Mouse (Mus musculus) hindbrain, embryonic 16.5 days (tissue): ENCODE results near the gene Olfr697. TPM values are rescaled to one million over a fixed set of nuclear protein-coding genes. Genes with fewer than 3 reads are reported as not detected.
"Not testable (repeated sequence)": the region's sequence is repeated elsewhere in the genome, so short reads cannot be mapped to it uniquely, and the experiment has no call there.

Experiments
- ATAC-seq: fragments of 200-750 bp; cut with Nextera tagmentation; 2 replicates; pipeline ENCODE4 v1.8.0; 2017; ENCODE audit warnings: moderate TSS enrichment, moderate library complexity
- H3K27ac ChIP-seq: fragments of 300-500 bp; sonication (generic); 2 replicates; pipeline ENCODE4 v1.5.1; 2014; ENCODE audit warnings: low read depth, mild to moderate bottlenecking, control low read depth, low read length, moderate library complexity
- H3K27me3 ChIP-seq: fragments of 300-500 bp; sonication (generic); replicated peaks from 2 replicates; pipeline ENCODE4 v1.6.1; 2014; ENCODE audit warnings: low read length; ENCODE audit not compliant: control insufficient read depth, insufficient read depth
- H3K36me3 ChIP-seq: fragments of 300-500 bp; sonication (generic); 2 replicates; pipeline ENCODE4 v1.6.1; 2014; ENCODE audit warnings: mild to moderate bottlenecking, low read length, moderate library complexity, mixed read lengths; ENCODE audit not compliant: control insufficient read depth, insufficient read depth
- H3K4me1 ChIP-seq: fragments of 300-500 bp; sonication (generic); 2 replicates; pipeline ENCODE4 v1.6.1; 2014; ENCODE audit warnings: low read depth, low read length; ENCODE audit not compliant: control insufficient read depth, insufficient read depth
- H3K4me2 ChIP-seq: fragments of 300-500 bp; sonication (generic); 2 replicates; pipeline ENCODE4 v1.6.1; 2014; ENCODE audit warnings: mild to moderate bottlenecking, low read length, control low read depth, moderate library complexity
- H3K4me3 ChIP-seq: fragments of 300-500 bp; sonication (generic); 2 replicates; pipeline ENCODE4 v1.5.1; 2014; ENCODE audit warnings: mild to moderate bottlenecking, low read length, control low read depth, moderate library complexity
- H3K9ac ChIP-seq: fragments of 300-500 bp; sonication (generic); 2 replicates; pipeline ENCODE4 v1.6.1; 2014; ENCODE audit warnings: low read depth, mild to moderate bottlenecking, control low read depth, low read length, moderate library complexity
- H3K9me3 ChIP-seq: fragments of 300-500 bp; sonication (generic); 2 replicates; pipeline ENCODE4 v1.6.1; 2014; ENCODE audit warnings: mild to moderate bottlenecking, low read length, moderate library complexity; ENCODE audit not compliant: control insufficient read depth
- WGBS: fragments of 180-500 bp; shearing (Covaris S2); extraction: QIAGEN DNeasy Blood & Tissue Kit; methylation state at CpG from one replicate; pipeline ENCODE4 v1.1.7; 2014; 5-methylcytosine and 5-hydroxymethylcytosine counted together
- polyA plus RNA-seq: library from polyadenylated mRNA; unstranded; fragments of >200 nt; fragmentation: Nextera tagmentation; extraction: Ambion mirVana; gene quantifications from 2 replicates; pipeline ENCODE4 v1.2.1, GENCODE M21; 2015

Gene Olfr697
- polyA plus RNA-seq, 1 experiment from 2014 or later: not detected

- 91% methylated on average over 6 of the region's 6 CpGs for WGBS
- Histone ChIP-seq H3K4me1 (no peaks in the 10 kb centered on the region), H3K27me3 (no peaks in the 10 kb centered on the region), H3K4me3 (no peak overlapping the region), H3K27ac (no peak overlapping the region), H3K4me2 (no peak overlapping the region), H3K36me3 (no peaks in the 10 kb centered on the region), H3K9me3 (no peaks in the 10 kb centered on the region), H3K9ac (no peak overlapping the region)
- no peak for ATAC-seq
Measured at GRCm38 (mm10) chr7:106711463-106711862, 30.8 kb downstream of the Olfr697 start.

GRCm38 (mm10) chr7:106707705-106708104, 34.5 kb downstream of the Olfr697 start:
- H3K36me3 ChIP-seq, ATAC-seq, H3K4me3 ChIP-seq, H3K4me1 ChIP-seq, H3K9ac ChIP-seq, H3K9me3 ChIP-seq, H3K27ac ChIP-seq, H3K27me3 ChIP-seq, H3K4me2 ChIP-seq: not testable (repeated sequence)
- 85% methylated on average over 10 of the region's 10 CpGs for WGBS

DNA sequence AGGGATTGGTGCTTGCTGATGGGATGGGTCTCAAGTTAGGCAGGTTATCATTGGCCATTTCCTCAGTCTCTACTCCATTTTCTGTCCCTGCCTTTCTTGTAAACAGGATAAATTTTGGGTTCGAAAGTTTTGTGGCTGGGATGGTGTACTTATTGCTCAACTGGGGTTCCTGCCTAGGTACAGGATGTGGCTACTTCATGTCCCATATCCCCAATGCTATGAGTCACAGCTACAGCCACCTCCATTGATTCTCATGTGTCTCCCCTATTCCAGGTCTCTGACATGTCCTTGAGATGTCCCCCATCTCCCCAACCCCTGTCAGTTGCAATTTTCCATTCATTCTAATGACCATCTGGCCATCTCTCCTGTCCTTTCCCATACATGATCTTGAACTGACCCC, 45.4 kb downstream of the Olfr697 start:
- Histone ChIP-seq H3K27ac (no peak overlapping the region), H3K9ac (no peak overlapping the region), H3K36me3 (no peaks in the 10 kb centered on the region), H3K9me3 (no peaks in the 10 kb centered on the region), H3K27me3 (no peaks in the 10 kb centered on the region), H3K4me3 (no peak overlapping the region), H3K4me1 (no peaks in the 10 kb centered on the region), H3K4me2 (no peak overlapping the region)
- 85% methylated on average over 1 of the region's 1 CpGs for WGBS
- no peak for ATAC-seq

GRCm38 (mm10) chr7:106692976-106693375, 49.3 kb downstream of the Olfr697 start:
- Histone ChIP-seq H3K27ac (no peak overlapping the region), H3K9ac (no peak overlapping the region), H3K4me3 (no peak overlapping the region), H3K27me3 (no peaks in the 10 kb centered on the region), H3K4me1 (no peaks in the 10 kb centered on the region), H3K36me3 (no peaks in the 10 kb centered on the region), H3K4me2 (no peak overlapping the region), H3K9me3 (no peaks in the 10 kb centered on the region)
- WGBS: 91% methylated on average over 3 of the region's 3 CpGs
- no peak for ATAC-seq

DNA sequence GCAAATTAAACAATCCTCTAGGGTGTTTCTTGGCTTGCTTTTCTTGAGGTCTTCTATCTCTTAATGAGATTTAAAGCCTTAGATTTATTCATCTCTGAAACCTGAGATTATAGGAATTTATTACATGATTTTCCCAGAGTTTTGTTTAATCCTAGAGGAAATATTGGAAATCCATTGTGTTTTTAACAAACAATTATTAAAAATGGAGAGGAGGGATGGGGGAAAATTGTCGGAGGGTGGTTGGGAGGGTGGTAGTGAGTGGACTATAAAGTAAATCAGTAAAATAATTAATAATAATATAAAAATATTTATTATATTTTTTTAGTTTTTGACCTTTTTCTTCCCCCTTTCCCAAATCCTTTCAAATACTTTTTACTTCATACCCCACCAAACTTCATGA, 50.5 kb downstream of the Olfr697 start, which contains the start of gene Olfr694:
Gene Olfr694 (minus strand): TSS at position 101 of the 400 bp plus-strand sequence.
- 98% methylated on average over 1 of the region's 1 CpGs for WGBS
- H3K27ac ChIP-seq: no peak within 1 kb of the TSS
- H3K27me3 ChIP-seq: no peaks in the 10 kb centered on the region
- H3K4me3 ChIP-seq: no peak within 1 kb of the TSS
- no peak for ATAC-seq
- H3K4me1 ChIP-seq: no peaks in the 10 kb centered on the region
- H3K9ac ChIP-seq: no peak within 1 kb of the TSS
- H3K4me2 ChIP-seq: no peak within 1 kb of the TSS
- no peaks in the 10 kb centered on the region for H3K9me3 ChIP-seq
- H3K36me3 ChIP-seq: no peaks in the 10 kb centered on the region

Other genes starting within 250 kb of the Olfr697 start
- gene Olfr693, start 61.9 kb downstream of the Olfr697 start, polyA plus RNA-seq: not detected in 2 replicates
- not detected in 2 replicates for gene Olfr694, start 50.6 kb downstream of the Olfr697 start, polyA plus RNA-seq
- gene Olfr695, start 26.0 kb downstream of the Olfr697 start, polyA plus RNA-seq: not detected in 2 replicates
- gene Olfr698, start 13.0 kb upstream of the Olfr697 start, polyA plus RNA-seq: not detected in 2 replicates
- gene Olfr699, start 50.8 kb upstream of the Olfr697 start, polyA plus RNA-seq: not detected in 2 replicates
- gene Olfr700, start 66.4 kb upstream of the Olfr697 start, polyA plus RNA-seq: not detected in 2 replicates
- not detected in 2 replicates for gene Olfr701, start 71.7 kb upstream of the Olfr697 start, polyA plus RNA-seq
- not detected in 2 replicates for gene Olfr702, start 91.5 kb upstream of the Olfr697 start, polyA plus RNA-seq
- not detected in 2 replicates for gene Olfr703, start 100.9 kb upstream of the Olfr697 start, polyA plus RNA-seq
- not detected in 2 replicates for gene Olfr704, start 120.7 kb upstream of the Olfr697 start, polyA plus RNA-seq
- not detected in 2 replicates for gene Olfr705, start 134.4 kb upstream of the Olfr697 start, polyA plus RNA-seq
- gene Olfr706, start 145.7 kb upstream of the Olfr697 start, polyA plus RNA-seq: not detected in 2 replicates
- not detected in 2 replicates for gene Olfr707, start 158.8 kb upstream of the Olfr697 start, polyA plus RNA-seq
- not detected in 2 replicates for gene Olfr1532-ps1, start 165.6 kb upstream of the Olfr697 start, polyA plus RNA-seq
- not detected in 2 replicates for gene Olfr709-ps1, start 189.8 kb upstream of the Olfr697 start, polyA plus RNA-seq
- gene Olfr710, start 205.9 kb upstream of the Olfr697 start, polyA plus RNA-seq: not detected in 2 replicates
- gene Olfr6, start 221.5 kb upstream of the Olfr697 start, polyA plus RNA-seq: not detected in 2 replicates
- gene Olfr711, start 233.0 kb upstream of the Olfr697 start, polyA plus RNA-seq: not detected in 2 replicates